Mouse (Mus musculus) liver, embryonic 16.5 days (tissue): Measurements from ENCODE around the gene Rasgef1b. TPM values are rescaled to one million over a fixed set of nuclear protein-coding genes. Genes with fewer than 3 reads are reported as not detected.

Experiments
- ATAC-seq: fragments of 200-750 bp; cut with Nextera tagmentation; 2 replicates; pipeline ENCODE4 v1.8.0; 2017; ENCODE audit warnings: low read depth, mild to moderate bottlenecking, moderate number of reproducible peaks, moderate library complexity
- H3K27ac ChIP-seq: fragments of 300-500 bp; sonication (generic); 2 replicates; pipeline ENCODE4 v1.5.1; 2014; ENCODE audit warnings: mild to moderate bottlenecking, low read length
- H3K27me3 ChIP-seq: fragments of 300-500 bp; sonication (generic); 2 replicates; pipeline ENCODE4 v1.6.1; 2014; ENCODE audit warnings: low read depth, low read length, mixed read lengths; ENCODE audit not compliant: control insufficient read depth, insufficient read depth
- H3K36me3 ChIP-seq: fragments of 300-500 bp; sonication (generic); 2 replicates; pipeline ENCODE4 v1.6.1; 2014; ENCODE audit warnings: mild to moderate bottlenecking; ENCODE audit not compliant: control insufficient read depth, insufficient read depth
- H3K4me1 ChIP-seq: fragments of 300-500 bp; sonication (generic); 2 replicates; pipeline ENCODE4 v1.6.1; 2014; ENCODE audit warnings: low read depth, low read length, mixed read lengths; ENCODE audit not compliant: control insufficient read depth
- H3K4me2 ChIP-seq: fragments of 300-500 bp; sonication (generic); 2 replicates; pipeline ENCODE4 v1.6.1; 2014; ENCODE audit warnings: low read depth, low read length, mixed read lengths
- H3K4me3 ChIP-seq: fragments of 300-500 bp; sonication (generic); 2 replicates; pipeline ENCODE4 v1.5.1; 2014; ENCODE audit warnings: low read depth, mild to moderate bottlenecking, low read length
- H3K9ac ChIP-seq: fragments of 300-500 bp; sonication (generic); 2 replicates; pipeline ENCODE4 v1.6.1; 2014; ENCODE audit warnings: low read depth, low read length
- H3K9me3 ChIP-seq: fragments of 300-500 bp; sonication (generic); replicated peaks from 2 replicates; pipeline ENCODE4 v1.6.1; 2016; ENCODE audit warnings: low read length; ENCODE audit not compliant: control insufficient read depth
- WGBS: fragments of 180-500 bp; shearing (Covaris S2); extraction: QIAGEN DNeasy Blood & Tissue Kit; methylation state at CpG from one replicate; pipeline ENCODE4 v1.1.7; 2014; ENCODE audit not compliant: insufficient replicate concordance; 5-methylcytosine and 5-hydroxymethylcytosine counted together
- polyA plus RNA-seq: library from polyadenylated mRNA; unstranded; fragments of >200 nt; fragmentation: Nextera tagmentation; extraction: Ambion mirVana; gene quantifications from 2 replicates; pipeline ENCODE4 v1.2.1, GENCODE M21; 2015

The Rasgef1b gene
- polyA plus RNA-seq, 1 experiment from 2014 or later: 11.5 TPM

DNA sequence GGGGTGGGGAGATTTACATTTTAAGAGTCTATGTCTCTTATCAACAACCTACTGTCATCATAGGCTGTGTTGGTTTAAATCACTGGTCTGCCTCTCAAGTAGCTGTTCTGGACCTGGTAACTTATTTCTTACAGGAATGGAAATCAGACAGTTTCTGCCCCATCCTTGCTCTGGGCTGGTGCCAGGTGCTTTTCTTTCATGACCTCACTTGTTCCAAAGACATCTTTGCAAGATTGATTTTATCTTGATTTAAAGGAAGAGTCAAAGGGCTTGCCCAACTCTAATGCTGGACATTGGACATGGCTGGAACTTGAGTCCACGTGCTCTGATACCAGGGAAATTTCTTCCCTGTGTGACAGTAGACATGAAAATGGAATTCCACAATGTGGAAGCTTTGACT is 315.0 kb downstream of the Rasgef1b start:
- ATAC-seq: no peak
- 36% methylated on average over 1 of the region's 1 CpGs for WGBS
- no peaks in the 10 kb centered on the region for H3K36me3 ChIP-seq
- no peaks in the 10 kb centered on the region for H3K27me3 ChIP-seq
- no peaks in the 10 kb centered on the region for H3K4me1 ChIP-seq
- no peak overlapping the region for H3K4me2 ChIP-seq
- no peak overlapping the region for H3K4me3 ChIP-seq
- H3K27ac ChIP-seq: no peak overlapping the region
- no peak overlapping the region for H3K9ac ChIP-seq
- no peaks in the 10 kb centered on the region for H3K9me3 ChIP-seq

DNA sequence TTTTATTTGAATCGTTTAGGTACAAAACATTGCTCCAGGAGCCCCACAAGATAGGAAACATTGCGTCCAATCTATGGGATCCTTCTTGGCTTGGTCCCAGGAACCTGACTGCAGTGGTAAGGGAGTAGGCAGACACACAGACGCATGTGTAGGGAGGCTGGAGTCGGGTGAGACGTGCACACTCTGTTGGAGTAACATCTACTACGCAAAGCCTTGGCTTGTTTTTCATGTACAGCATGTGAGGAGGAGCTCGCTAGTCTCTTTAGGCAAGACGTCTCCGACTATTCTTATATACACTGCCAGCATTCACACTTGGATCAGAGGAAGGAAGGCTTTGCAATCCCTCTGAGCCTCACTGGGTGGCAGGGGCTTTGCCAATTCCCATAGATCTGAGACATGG is 315.5 kb downstream of the Rasgef1b start:
- Histone ChIP-seq H3K27ac (no peak overlapping the region), H3K36me3 (no peaks in the 10 kb centered on the region), H3K9me3 (no peaks in the 10 kb centered on the region), H3K27me3 (no peaks in the 10 kb centered on the region), H3K4me2 (no peak overlapping the region), H3K4me3 (no peak overlapping the region), H3K4me1 (no peaks in the 10 kb centered on the region), H3K9ac (no peak overlapping the region)
- 72% methylated on average over 9 of the region's 9 CpGs for WGBS
- ATAC-seq: no peak

DNA sequence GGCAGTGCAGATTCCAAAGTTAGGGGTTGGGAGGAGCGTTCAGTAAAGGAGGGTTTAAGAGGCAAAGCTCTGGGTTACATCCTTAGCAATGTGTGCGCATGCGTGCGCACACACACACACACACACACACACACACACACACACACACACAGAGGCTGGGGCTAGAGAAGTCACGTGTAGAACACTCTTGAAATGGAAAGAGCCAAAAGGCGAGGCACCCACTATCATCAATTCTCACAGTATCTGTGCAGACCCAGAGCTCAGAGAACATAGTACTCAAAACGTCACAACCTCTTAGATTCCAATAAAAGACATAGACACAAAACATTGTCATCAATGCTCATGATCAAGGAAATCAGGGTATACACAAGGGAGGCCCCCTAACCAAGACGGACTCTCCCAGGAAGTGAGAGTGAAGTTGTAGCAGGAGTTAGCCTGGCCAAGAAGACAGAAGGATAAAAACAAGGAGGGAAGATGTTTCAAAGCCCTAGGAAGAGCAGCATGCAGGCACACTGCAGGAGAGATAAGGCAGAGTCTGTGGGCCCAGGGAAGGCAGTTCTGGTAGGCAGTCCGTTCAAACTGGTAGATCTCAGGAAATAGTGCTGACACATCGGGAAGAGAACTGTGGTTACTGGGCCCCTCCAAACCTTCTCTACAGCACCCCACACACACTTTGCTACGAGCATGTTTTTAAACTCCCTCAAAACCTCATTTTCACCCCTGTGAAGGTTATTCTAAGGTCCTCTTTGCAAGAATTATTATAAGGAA is 324.3 kb downstream of the Rasgef1b start:
- H3K9me3 ChIP-seq: no peaks in the 10 kb centered on the region
- H3K9ac ChIP-seq: no peak overlapping the region
- peak; percentile 47 for ATAC-seq
- no peak overlapping the region for H3K27ac ChIP-seq
- H3K4me3 ChIP-seq: no peak overlapping the region
- 36% methylated on average over 11 of the region's 11 CpGs for WGBS
- no peaks in the 10 kb centered on the region for H3K27me3 ChIP-seq
- peaks cover 6% of the 10 kb centered on the region; the same call in 1 of the 2 replicates for H3K4me1 ChIP-seq
- no peak overlapping the region for H3K4me2 ChIP-seq
- H3K36me3 ChIP-seq: no peaks in the 10 kb centered on the region

DNA sequence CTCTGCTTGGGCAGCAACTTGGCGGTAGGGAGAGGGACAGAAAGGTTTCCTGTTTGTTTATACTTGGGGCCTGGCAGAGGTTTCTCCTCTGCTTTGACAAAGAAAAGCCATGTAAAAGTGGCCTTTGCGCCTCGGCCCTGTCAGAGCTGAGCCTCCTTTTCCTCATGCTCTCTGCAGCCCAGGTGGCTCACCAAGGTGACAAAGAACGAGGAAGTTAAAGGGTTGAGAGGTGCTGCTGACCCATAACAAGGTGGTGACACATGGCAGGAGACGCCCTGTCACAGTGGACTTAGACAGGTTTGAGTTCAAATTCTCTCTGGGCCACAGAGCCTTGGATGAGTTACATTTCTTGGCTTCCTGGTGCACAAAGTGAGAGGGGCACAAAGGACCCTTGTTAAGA is 325.5 kb downstream of the Rasgef1b start:
- Histone ChIP-seq H3K27ac (no peak overlapping the region), H3K27me3 (no peaks in the 10 kb centered on the region), H3K9me3 (no peaks in the 10 kb centered on the region), H3K4me3 (no peak overlapping the region), H3K9ac (no peak overlapping the region), H3K4me1 (peaks cover 6% of the 10 kb centered on the region; the same call in 1 of the 2 replicates), H3K36me3 (no peaks in the 10 kb centered on the region), H3K4me2 (no peak overlapping the region)
- no peak for ATAC-seq
- WGBS: 58% methylated on average over 5 of the region's 5 CpGs

DNA sequence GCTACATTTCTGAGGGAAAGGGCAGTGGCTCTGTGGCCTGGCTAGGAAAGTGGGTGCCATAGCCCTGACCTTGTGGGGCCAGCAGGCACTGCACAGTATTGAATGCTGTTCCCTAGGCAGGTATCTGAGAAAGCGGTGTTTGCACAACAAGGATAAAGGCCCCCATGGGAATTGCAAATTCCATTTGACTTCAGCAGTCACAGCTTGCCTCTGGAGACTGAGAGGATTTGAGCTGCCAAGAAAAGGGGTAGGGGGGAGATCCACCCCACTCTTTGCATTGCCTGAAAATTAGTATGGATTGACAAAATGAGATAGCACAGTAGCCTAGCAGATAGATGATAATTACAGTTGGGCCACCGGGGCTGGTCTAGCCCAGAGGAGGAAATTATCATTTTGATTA is 326.1 kb downstream of the Rasgef1b start:
- no peak overlapping the region for H3K4me2 ChIP-seq
- H3K27ac ChIP-seq: no peak overlapping the region
- WGBS: 39% methylated on average over 2 of the region's 2 CpGs
- H3K4me1 ChIP-seq: peaks cover 6% of the 10 kb centered on the region; the same call in 1 of the 2 replicates
- H3K9me3 ChIP-seq: no peaks in the 10 kb centered on the region
- no peaks in the 10 kb centered on the region for H3K36me3 ChIP-seq
- no peak for ATAC-seq
- H3K9ac ChIP-seq: no peak overlapping the region
- no peak overlapping the region for H3K4me3 ChIP-seq
- H3K27me3 ChIP-seq: no peaks in the 10 kb centered on the region

DNA sequence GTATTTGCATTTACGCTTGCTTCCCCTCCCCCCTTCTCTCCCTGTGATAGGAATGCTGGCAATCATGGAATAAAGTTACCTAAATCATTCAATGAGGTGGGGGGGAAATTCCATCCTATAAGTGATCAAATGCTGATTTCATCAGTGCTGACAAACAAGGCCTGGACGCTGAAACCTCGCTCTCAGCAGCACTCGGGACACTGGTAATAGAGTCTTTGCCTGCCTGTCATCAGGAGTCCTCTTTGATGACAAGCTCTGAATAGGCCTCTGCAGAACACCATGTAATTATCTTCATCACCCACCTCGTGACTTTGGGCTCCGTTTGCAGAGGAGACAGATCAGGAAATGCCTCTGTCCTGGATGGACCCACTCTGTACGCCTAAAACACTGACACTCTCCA is 326.6 kb downstream of the Rasgef1b start:
- no peak overlapping the region for H3K4me3 ChIP-seq
- no peak overlapping the region for H3K27ac ChIP-seq
- no peak for ATAC-seq
- no peak overlapping the region for H3K9ac ChIP-seq
- no peaks in the 10 kb centered on the region for H3K27me3 ChIP-seq
- H3K36me3 ChIP-seq: no peaks in the 10 kb centered on the region
- 44% methylated on average over 7 of the region's 7 CpGs for WGBS
- H3K9me3 ChIP-seq: no peaks in the 10 kb centered on the region
- H3K4me2 ChIP-seq: no peak overlapping the region
- H3K4me1 ChIP-seq: peaks cover 6% of the 10 kb centered on the region; the same call in 1 of the 2 replicates

DNA sequence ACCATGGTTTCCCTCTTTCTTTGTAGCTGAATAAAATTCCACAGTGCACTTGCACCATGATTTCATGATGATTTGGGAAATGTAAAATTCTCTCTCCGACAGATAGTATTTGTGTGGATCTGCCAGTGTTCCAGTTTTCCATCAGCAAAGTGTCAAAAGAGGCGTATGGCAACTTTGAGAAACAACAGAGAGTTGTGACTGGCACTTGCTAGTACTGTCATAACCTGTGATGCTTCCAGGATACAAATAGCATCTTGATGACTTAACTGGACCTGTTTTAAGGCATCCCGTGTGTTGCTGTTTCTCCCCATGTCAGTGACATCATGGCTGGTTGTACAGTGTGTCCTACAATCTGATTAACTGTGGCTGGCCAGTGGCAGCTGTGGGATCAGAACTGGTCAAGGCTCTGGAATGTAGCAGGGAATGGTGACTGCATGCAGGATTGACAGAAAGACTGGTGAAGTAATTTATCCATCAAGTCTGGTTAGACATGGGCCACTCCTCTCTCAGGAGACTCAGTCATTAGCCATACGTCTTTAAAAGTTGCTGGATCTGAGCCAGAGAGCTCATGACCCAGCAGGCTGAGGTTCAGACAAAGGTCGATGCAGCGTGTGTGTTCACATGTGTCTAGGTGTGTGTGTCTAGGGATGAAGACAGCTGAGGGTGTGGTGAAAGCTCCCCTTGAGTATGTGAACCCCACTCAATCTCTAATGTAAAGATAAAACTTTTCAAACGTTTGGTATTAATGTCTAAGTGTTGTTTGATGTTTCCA is 328.8 kb downstream of the Rasgef1b start:
- no peak overlapping the region for H3K4me3 ChIP-seq
- peak; percentile 31; the same call in 1 of the 2 replicates for ATAC-seq
- WGBS: 50% methylated on average over 7 of the region's 7 CpGs

DNA sequence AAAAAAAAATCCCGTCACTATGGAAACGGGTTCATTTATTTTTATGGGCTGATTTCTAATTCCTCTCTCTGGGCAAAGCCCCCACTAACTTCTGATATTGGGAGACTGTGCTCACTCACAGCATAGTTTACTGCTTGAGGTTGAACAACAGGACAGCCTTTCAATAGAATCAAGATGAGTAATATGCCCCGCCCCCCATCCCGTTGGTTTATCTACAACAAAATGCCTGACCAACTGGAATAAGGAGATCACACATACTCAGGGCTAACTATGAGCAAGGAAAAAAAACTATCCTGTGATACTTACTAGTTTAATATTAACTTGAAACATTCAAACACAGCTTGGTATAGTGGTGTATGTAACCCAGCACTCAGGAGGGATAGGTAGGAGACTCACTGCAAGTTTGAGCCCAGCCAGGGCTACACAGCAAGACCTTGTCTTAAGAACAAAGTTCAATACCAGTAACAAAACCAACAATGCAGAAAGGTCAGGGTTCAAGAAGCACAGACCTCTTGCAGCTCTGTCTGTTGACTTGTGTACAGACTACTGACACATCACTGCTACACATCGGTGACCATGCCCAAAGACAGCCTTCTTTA is 330.3 kb downstream of the Rasgef1b start:
- Histone ChIP-seq H3K9ac (no peak overlapping the region), H3K4me2 (no peak overlapping the region), H3K4me1 (peaks cover 6% of the 10 kb centered on the region; the same call in 1 of the 2 replicates), H3K27ac (no peak overlapping the region), H3K9me3 (no peaks in the 10 kb centered on the region), H3K27me3 (no peaks in the 10 kb centered on the region), H3K4me3 (no peak overlapping the region), H3K36me3 (no peaks in the 10 kb centered on the region)
- peak; percentile 67 for ATAC-seq
- 72% methylated on average over 5 of the region's 5 CpGs for WGBS

More for the DNA sequence above, 328.8 kb downstream of the Rasgef1b start:
- Histone ChIP-seq H3K36me3 (no peaks in the 10 kb centered on the region), H3K4me1 (peaks cover 6% of the 10 kb centered on the region; the same call in 1 of the 2 replicates), H3K27me3 (no peaks in the 10 kb centered on the region), H3K4me2 (no peak overlapping the region), H3K27ac (no peak overlapping the region), H3K9ac (no peak overlapping the region), H3K9me3 (no peaks in the 10 kb centered on the region)
